Mouse (Mus musculus): Measurements from ENCODE around the gene Gm49396.

The Gm49396 gene

DNA sequence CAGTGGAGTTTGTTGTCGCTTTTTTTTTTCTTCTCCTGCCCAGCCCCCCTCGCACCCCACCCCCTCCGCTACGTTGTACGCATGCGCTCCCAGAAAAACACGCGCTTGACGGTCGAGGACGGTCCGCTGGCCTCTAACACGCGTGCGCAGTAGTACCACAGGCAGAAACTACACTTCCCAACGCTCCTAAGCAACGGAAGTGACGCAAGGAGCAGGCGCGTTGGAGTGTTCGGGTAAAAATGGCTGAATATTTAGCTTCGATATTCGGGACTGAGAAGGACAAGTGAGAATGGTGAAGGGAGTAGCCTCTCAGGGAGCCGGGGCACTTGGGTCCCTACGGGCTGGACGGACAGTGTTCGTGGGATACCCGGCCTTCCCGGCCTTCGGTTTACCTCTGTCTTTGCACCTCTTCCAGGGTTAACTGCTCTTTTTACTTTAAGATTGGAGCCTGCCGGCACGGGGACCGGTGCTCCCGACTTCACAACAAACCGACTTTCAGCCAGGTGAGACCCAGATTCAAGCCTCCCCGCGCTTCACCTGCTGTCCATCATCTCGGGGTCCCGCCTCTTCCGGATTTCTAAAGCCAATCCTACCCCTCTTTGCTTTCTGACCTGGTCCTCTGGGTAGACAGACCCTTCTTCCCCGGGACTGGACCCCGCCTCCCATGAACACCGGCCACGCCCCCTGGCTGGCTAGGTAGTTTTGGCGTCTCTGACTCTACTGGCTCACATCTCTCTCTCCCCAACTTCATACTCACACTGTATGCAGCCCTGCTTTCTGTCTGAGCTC is at the start of gene Gm49396, which contains the start of the genes U2af1l4 and Psenen:
TSS of gene Gm49396 (plus strand) at position 228 of the 789 bp plus-strand sequence.
TSS of gene U2af1l4 (plus strand) at position 185 of the 789 bp plus-strand sequence.
TSS of gene Psenen (minus strand) at position 511 of the 789 bp plus-strand sequence.
- DNase-seq (ENCODE audit: extremely low spot score, low read depth, low spot score): peak; percentile 93

GRCm38 (mm10) chr7:30515003-30515760 is 48.0 kb upstream of the Gm49396 start:
- DNase-seq (ENCODE audit: extremely low spot score, low read depth, low spot score): no peak

GRCm38 (mm10) chr7:30518325-30518724 is 44.8 kb upstream of the Gm49396 start:
- no peak for DNase-seq (ENCODE audit: extremely low spot score, low read depth, low spot score)

DNA sequence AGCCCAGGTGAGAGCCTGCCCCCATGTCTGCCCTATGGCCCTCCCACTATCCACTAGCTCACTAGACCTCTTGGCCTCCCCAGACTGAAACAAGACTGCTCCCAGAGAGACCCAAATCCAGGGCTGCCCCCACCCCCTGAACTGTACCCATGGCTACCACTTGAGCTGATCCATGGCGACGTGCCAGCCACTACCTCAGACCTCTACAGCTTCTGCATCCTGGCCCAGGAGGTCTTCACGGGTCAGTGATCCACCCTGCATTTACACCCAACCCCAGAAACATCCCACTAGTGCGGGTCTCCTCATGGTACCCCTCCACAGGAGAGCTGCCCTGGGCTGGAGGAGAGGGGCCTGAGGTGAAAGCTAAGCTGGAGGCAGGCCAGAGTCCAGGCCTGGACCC is 42.7 kb upstream of the Gm49396 start:
- DNase-seq (ENCODE audit: extremely low spot score, low read depth, low spot score): no peak

GRCm38 (mm10) chr7:30520856-30521255 is 42.3 kb upstream of the Gm49396 start:
- no peak for DNase-seq (ENCODE audit: extremely low spot score, low read depth, low spot score)

DNA sequence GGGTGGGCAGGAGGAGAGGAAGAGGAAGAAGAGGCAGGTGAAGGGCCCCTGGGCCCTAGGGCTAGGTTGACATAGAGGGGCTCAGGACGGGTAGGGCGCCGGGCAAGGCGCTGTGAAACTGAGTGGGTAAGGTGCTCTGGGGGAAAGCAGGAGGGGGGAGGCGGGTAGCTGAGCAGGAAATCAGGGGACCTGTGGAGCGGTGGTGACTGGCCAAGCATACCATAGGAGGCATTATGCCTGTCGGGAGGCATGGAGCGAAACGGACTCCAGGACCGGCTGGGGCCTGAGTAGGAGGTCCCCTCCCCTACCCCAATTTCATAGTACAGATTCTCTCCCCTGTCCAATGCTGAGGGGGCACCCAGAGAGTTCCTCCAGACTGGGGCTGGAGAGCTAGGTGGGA is 40.3 kb upstream of the Gm49396 start:
- DNase-seq (ENCODE audit: extremely low spot score, low read depth, low spot score): no peak

DNA sequence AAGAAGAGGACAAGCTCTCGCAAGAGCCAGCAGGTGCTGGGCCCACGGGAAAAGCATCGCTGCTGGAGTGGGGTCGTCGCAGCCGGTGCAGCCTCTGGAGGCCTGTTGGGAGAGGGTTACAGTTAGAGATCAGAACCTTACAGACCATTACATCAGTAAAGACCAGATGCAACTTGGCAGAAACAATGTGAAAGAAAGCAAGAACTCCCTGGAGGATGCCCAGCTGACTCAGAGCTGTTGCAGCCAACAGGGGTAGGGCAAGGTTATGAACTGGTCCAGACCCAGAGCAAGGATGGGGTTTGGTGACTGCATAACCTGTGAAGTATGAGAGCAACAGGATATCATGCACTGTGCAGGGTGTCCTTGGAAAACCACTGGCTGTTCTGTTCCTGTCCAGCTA is 38.7 kb upstream of the Gm49396 start:
- DNase-seq (ENCODE audit: extremely low spot score, low read depth, low spot score): no peak

- DNase-seq (ENCODE audit: extremely low spot score, low read depth, low spot score): no peak
Measured at GRCm38 (mm10) chr7:30525954-30526353, 37.2 kb upstream of the Gm49396 start.

DNA sequence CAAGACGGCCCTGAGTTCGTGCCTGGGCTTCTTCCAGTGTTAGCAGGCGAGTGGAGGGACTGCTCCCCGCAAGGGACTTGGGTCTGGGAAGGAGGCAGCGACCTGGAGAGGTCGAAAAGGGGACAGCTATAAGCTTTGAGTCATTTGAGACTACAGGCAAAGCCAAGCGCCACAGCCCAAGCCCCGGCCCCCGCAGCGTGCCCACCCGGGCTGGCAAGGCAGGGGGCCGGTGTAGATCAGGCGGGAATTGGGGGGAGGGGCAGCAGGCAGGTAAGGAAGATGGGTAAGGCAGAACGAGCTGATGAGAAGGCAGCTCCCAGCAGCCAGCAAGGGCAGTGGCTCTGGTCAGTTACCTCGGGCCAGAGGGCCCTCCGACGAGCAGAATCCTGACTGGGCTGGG is 36.7 kb upstream of the Gm49396 start:
- DNase-seq (ENCODE audit: extremely low spot score, low read depth, low spot score): no peak

DNA sequence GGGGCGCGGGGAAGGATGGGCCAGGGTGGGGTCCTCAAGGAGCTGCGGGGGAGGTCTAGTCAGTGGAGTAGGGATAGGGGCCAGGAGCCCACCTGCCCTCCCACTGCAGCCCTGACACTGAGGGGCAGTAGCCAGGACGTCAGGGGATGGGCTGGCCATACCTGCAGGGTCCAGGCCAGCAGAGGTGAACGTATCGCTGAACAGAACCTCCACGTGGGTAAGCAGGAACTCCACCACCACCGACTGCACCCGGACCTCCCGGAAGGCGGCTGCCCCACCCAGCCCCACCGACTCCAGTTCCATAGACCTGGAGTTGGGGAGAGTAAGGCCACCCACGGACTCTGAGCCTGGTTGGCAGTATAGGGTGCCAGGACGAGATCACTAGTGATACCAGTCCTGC is 36.2 kb upstream of the Gm49396 start:
- DNase-seq (ENCODE audit: extremely low spot score, low read depth, low spot score): no peak

GRCm38 (mm10) chr7:30531291-30531815 is 31.8 kb upstream of the Gm49396 start:
- DNase-seq (ENCODE audit: extremely low spot score, low read depth, low spot score): no peak

GRCm38 (mm10) chr7:30532931-30533330 is 30.2 kb upstream of the Gm49396 start:
- no peak for DNase-seq (ENCODE audit: extremely low spot score, low read depth, low spot score)

GRCm38 (mm10) chr7:30533941-30534632 is 29.1 kb upstream of the Gm49396 start:
- no peak for DNase-seq (ENCODE audit: extremely low spot score, low read depth, low spot score)

DNA sequence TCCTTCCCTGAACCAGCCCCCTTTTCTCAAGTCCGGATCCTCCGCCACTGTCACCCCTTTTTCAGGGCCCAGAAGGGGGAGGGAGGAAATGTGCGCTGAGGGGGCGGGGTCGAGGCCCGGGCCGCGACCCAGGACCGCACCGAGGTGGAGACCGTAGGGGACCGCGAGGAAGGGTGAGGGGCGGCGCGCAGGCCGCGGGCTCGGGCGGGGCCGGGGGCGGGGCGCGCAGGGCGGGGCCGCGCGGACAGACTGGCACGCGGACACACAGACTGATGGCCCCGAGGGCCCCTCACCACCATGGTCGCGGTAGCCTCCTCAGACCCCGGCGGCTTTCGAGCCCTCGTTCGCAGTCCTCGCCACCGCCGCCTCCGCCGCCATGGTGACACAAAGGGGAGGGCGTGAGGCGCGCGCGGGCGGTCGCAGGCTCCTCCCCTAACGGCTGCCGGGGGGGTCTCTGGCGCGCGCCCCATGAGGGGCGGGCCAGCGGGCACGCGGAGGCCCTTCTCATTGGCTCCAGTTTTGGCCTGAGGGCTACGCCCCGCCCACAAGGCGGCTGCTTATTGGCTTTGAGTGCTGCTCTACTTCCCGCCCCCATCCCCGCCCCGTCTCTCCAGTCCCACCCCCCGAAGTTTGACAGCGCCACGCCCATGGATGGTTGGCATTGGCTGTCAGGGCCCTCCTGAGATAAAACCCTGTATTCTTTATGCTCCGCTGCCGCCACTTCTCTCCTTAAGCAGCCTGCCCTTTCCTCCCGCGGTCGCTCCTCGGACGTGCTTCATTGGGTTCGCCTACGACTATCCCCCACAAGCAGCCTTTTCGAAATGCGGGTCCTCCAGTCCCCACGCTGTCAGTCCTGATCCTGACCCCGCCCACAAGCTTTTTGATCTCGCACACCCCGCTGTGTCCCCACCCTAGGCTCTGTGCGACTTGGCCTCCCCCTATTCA is 28.2 kb upstream of the Gm49396 start, which contains the start of gene Arhgap33:
TSS of gene Arhgap33 (minus strand) at position 428 of the 945 bp plus-strand sequence.
- DNase-seq (ENCODE audit: extremely low spot score, low read depth, low spot score): peak; percentile 92

DNA sequence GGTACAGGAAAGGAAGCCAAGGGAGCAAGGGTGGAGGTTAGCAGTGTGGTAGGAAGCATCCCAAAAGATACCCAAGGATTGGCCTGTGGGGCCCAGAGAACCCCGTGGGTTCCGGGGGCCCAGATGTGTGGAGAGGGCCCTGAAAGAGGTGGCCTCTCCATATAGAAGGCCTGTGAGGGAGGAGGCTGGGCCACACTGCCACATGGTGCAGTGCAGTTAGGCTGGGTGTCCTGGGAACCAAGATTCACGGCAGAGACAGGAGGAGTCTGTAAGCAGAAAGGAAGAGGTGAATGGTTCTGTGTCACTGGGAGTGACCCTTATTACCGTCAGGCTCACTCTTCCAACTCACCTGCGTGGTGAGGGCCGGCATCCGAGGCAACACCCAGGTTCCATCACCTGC is 22.6 kb upstream of the Gm49396 start:
- DNase-seq (ENCODE audit: extremely low spot score, low read depth, low spot score): no peak

- DNase-seq (ENCODE audit: extremely low spot score, low read depth, low spot score): no peak
Measured at GRCm38 (mm10) chr7:30544327-30544726, 18.8 kb upstream of the Gm49396 start.

GRCm38 (mm10) chr7:30549880-30550279 is 13.3 kb upstream of the Gm49396 start:
- DNase-seq (ENCODE audit: extremely low spot score, low read depth, low spot score): no peak

DNA sequence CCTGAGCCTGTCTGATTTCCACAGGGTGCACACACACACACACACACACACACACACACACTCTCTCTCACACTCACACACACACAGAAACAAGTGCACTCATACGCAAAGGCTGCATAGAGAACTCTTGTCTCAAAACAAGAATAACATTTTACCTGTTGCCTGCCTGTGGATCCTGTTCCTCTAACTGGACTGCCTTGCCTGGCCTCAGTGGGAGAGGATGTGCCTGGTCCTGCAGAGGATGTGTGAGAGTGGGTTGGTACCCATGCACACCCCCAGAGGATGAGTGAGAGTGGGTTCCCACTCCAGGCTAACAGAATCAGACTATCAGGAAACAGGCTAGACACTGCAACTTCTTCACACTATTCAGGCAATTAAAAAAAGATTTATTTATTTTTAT is 12.5 kb upstream of the Gm49396 start:
- no peak for DNase-seq (ENCODE audit: extremely low spot score, low read depth, low spot score)

- no peak for DNase-seq (ENCODE audit: extremely low spot score, low read depth, low spot score)
Measured at GRCm38 (mm10) chr7:30551445-30552101, 11.6 kb upstream of the Gm49396 start.

Measured in hindlimb bud, embryonic 11.5 days (tissue).